Mouse (Mus musculus) lung, adult 2 months (tissue): ENCODE results near the gene Vmn2r87. TPM values are rescaled to one million over a fixed set of nuclear protein-coding genes. Genes with fewer than 3 reads are reported as not detected.
"Not testable (repeated sequence)": the region's sequence is repeated elsewhere in the genome, so short reads cannot be mapped to it uniquely, and the experiment has no call there.

Experiments used
- DNase-seq: peaks from one replicate; pipeline ENCODE4 v3.0.0; 2022
- H3K4me1 ChIP-seq: fragments of 200-500 bp; 2 replicates; pipeline ENCODE4 v1.6.1; 2011; ENCODE audit warnings: low read length; ENCODE audit not compliant: control insufficient read depth, insufficient read depth
- H3K4me3 ChIP-seq: fragments of 200-500 bp; replicated peaks from 2 replicates; pipeline ENCODE3; 2011; ENCODE audit warnings: low read depth, mild to moderate bottlenecking, control low read depth, low read length; ENCODE audit errors: extremely low read depth
- CTCF ChIP-seq: fragments of 200-500 bp; IDR thresholded peaks from 2 replicates; pipeline ENCODE4 v1.5.1; 2011; ENCODE audit warnings: mild to moderate bottlenecking, low read length, control low read depth; ENCODE audit not compliant: insufficient read depth
- POLR2A ChIP-seq: fragments of 200-500 bp; IDR thresholded peaks from 2 replicates; pipeline ENCODE4 v1.6.1; 2011; ENCODE audit warnings: low read depth, mild to moderate bottlenecking, control low read depth, low read length, borderline replicate concordance; ENCODE audit errors: extremely low read depth
- WGBS: fragments of 180-500 bp; shearing (Covaris S2); methylation state at CpG from one replicate; pipeline ENCODE4 v1.1.7; 2018; 5-methylcytosine and 5-hydroxymethylcytosine counted together
- polyA plus RNA-seq: library from polyadenylated mRNA; depleted of rRNA; stranded (reverse); fragments of >200 nt; gene quantifications from 2 replicates; pipeline ENCODE4 v1.2.3, GENCODE M21; 2012; rRNA removed

Vmn2r87 gene
- polyA plus RNA-seq = not detected in 2 replicates

GRCm38 (mm10) chr10:130497296-130497695 lies at the start of gene Vmn2r87:
Gene Vmn2r87 (minus strand): TSS chr10:130497396.
- DNase-seq = no peak
- TF ChIP-seq POLR2A (no peak), CTCF (no peak)
- Histone ChIP-seq H3K4me1 (no peaks in the 10 kb centered on the region), H3K4me3 (no peak within 1 kb of the TSS)

GRCm38 (mm10) chr10:130544331-130544730 lies 47.1 kb upstream of the Vmn2r87 start:
- peak; percentile 39 for DNase-seq
- 24% methylated on average over 1 of the region's 1 CpGs for WGBS
- not testable (repeated sequence) for H3K4me1 ChIP-seq, H3K4me3 ChIP-seq

GRCm38 (mm10) chr10:130541931-130542691 lies 44.9 kb upstream of the Vmn2r87 start:
- H3K4me3 ChIP-seq = peak overlapping the region; percentile 82
- peak; percentile 85 for DNase-seq
- not testable (repeated sequence) for H3K4me1 ChIP-seq
- TF ChIP-seq POLR2A = peak; percentile 44; the same call in 1 of the 2 replicates
- WGBS = under 1% methylated on average over 21 of the region's 21 CpGs

- Histone ChIP-seq H3K4me1 (no peaks in the 10 kb centered on the region), H3K4me3 (no peak overlapping the region)
- TF ChIP-seq POLR2A (no peak), CTCF (no peak)
- DNase-seq = no peak
- 62% methylated on average over 3 of the region's 3 CpGs for WGBS
These were observed 38.9 kb upstream of the Vmn2r87 start for GRCm38 (mm10) chr10:130536101-130536500.

- DNase-seq = no peak
- Histone ChIP-seq H3K4me1 (no peaks in the 10 kb centered on the region), H3K4me3 (no peak overlapping the region)
- WGBS = 53% methylated on average over 10 of the region's 10 CpGs
- TF ChIP-seq CTCF (no peak), POLR2A (no peak)
These were observed 30.7 kb upstream of the Vmn2r87 start for GRCm38 (mm10) chr10:130527926-130528325.

- no peaks in the 10 kb centered on the region for H3K4me1 ChIP-seq
- DNase-seq = no peak
- WGBS = 3% methylated on average over 36 of the region's 36 CpGs
- no peak for TF ChIP-seq CTCF
- TF ChIP-seq POLR2A = no peak
- no peak overlapping the region for H3K4me3 ChIP-seq
These were observed 26.9 kb downstream of the Vmn2r87 start for GRCm38 (mm10) chr10:130470311-130470760.

- not testable (repeated sequence) for DNase-seq, H3K4me1 ChIP-seq, H3K4me3 ChIP-seq
- WGBS = 94% methylated on average over 1 of the region's 1 CpGs
These were observed 41.2 kb downstream of the Vmn2r87 start, which contains the start of gene Vmn2r86 for GRCm38 (mm10) chr10:130455950-130456349. Gene Vmn2r86 (minus strand): TSS chr10:130456050.

GRCm38 (mm10) chr10:130444776-130445175 lies 52.4 kb downstream of the Vmn2r87 start:
- WGBS = 86% methylated on average over 21 of the region's 21 CpGs
- TF ChIP-seq CTCF (no peak), POLR2A (no peak)
- Histone ChIP-seq H3K4me1 (no peaks in the 10 kb centered on the region), H3K4me3 (no peak overlapping the region)
- no peak for DNase-seq

- not testable (repeated sequence) for H3K4me1 ChIP-seq, H3K4me3 ChIP-seq, DNase-seq
- WGBS = 72% methylated on average over 11 of the region's 11 CpGs
These were observed 62.9 kb downstream of the Vmn2r87 start for GRCm38 (mm10) chr10:130434185-130434898.

- not testable (repeated sequence) for H3K4me1 ChIP-seq, DNase-seq, H3K4me3 ChIP-seq
These were observed 67.6 kb downstream of the Vmn2r87 start, which contains the start of gene Vmn2r85 for GRCm38 (mm10) chr10:130429603-130430002. Gene Vmn2r85 (minus strand): TSS chr10:130429703.

- not testable (repeated sequence) for DNase-seq, H3K4me3 ChIP-seq, H3K4me1 ChIP-seq
- 44% methylated on average over 2 of the region's 2 CpGs for WGBS
These were observed 74.8 kb downstream of the Vmn2r87 start for GRCm38 (mm10) chr10:130422368-130422767.
